Mouse (Mus musculus) myocyte (in vitro differentiated cells): ENCODE measurements at regions not wholly inside any gene's neighbourhood (a gene's known extent, or its start where the extent isn't known, plus 50 kb on each side); places are given as distances from the start of the nearest gene placed in this dataset.

Experiments used
- H3K27me3 ChIP-seq: one replicate; pipeline ENCODE4 v1.6.1; 2011; ENCODE audit not compliant: control insufficient read depth, insufficient read depth, insufficient read length
- H3K36me3 ChIP-seq: one replicate; pipeline ENCODE4 v1.6.1; 2011; ENCODE audit not compliant: control insufficient read depth, insufficient read depth
- H3K4me2 ChIP-seq: one replicate; pipeline ENCODE4 v1.6.1; 2011; ENCODE audit warnings: low read depth, control low read depth
- H3K4me3 ChIP-seq: one replicate; pipeline ENCODE4 v1.5.1; 2011; ENCODE audit warnings: mild to moderate bottlenecking, control low read depth, moderate library complexity
- H3K79me2 ChIP-seq: one replicate; pipeline ENCODE4 v1.6.1; 2011; ENCODE audit not compliant: control insufficient read depth, insufficient read depth
- H3ac ChIP-seq: one replicate; pipeline ENCODE4 v1.6.1; 2011; ENCODE audit not compliant: control insufficient read depth, insufficient read length
- CEBPB ChIP-seq: IDR thresholded peaks from 2 replicates; pipeline ENCODE4 v1.6.1; 2011; ENCODE audit warnings: mild to moderate bottlenecking, moderate library complexity; ENCODE audit not compliant: poor library complexity, insufficient read depth, severe bottlenecking
- E2F4 ChIP-seq: IDR thresholded peaks from one replicate; pipeline ENCODE4 v1.6.1; 2011; ENCODE audit warnings: mild to moderate bottlenecking, control low read depth, moderate library complexity; ENCODE audit not compliant: insufficient read depth
- MAX ChIP-seq: IDR thresholded peaks from one replicate; pipeline ENCODE4 v1.6.1; 2011; ENCODE audit warnings: low read depth, mild to moderate bottlenecking, control low read depth
- MYOD1 ChIP-seq, 3 experiments: IDR thresholded peaks; one replicate each; pipeline ENCODE4 v1.6.1; 2011; ENCODE audit warnings: control low read depth in 2 of 3, low read depth in 2 of 3, mild to moderate bottlenecking in 2 of 3, moderate library complexity in 1 of 3; ENCODE audit not compliant: insufficient read length in 2 of 3, control insufficient read depth in 1 of 3
- MYOG ChIP-seq, 3 experiments: IDR thresholded peaks; one replicate each; pipeline ENCODE4 v1.6.1; 2011; ENCODE audit warnings: control low read depth in 2 of 3, low read depth in 2 of 3, mild to moderate bottlenecking in 2 of 3; ENCODE audit not compliant: insufficient read length in 2 of 3, control insufficient read depth in 1 of 3, insufficient read depth in 1 of 3
- POLR2A ChIP-seq: IDR thresholded peaks from one replicate; pipeline ENCODE4 v1.6.1; 2011; ENCODE audit warnings: low read depth, mild to moderate bottlenecking, control low read depth, moderate library complexity; ENCODE audit not compliant: insufficient read length
- POLR2AphosphoS2 ChIP-seq: IDR thresholded peaks from one replicate; pipeline ENCODE4 v1.6.1; 2011; ENCODE audit warnings: low read depth, control low read depth; ENCODE audit not compliant: insufficient read length
- REST ChIP-seq: IDR thresholded peaks from one replicate; pipeline ENCODE4 v1.6.1; 2011; ENCODE audit warnings: mild to moderate bottlenecking, control low read depth, moderate library complexity; ENCODE audit not compliant: insufficient read depth, insufficient read length
- SRF ChIP-seq: IDR thresholded peaks from one replicate; pipeline ENCODE4 v1.6.1; 2011; ENCODE audit warnings: low read depth; ENCODE audit not compliant: control insufficient read depth, insufficient read length
- TCF12 ChIP-seq: IDR thresholded peaks from one replicate; pipeline ENCODE4 v1.6.1; 2011; ENCODE audit warnings: mild to moderate bottlenecking, control low read depth; ENCODE audit not compliant: poor library complexity, insufficient read depth, severe bottlenecking
- TCF3 ChIP-seq: IDR thresholded peaks from one replicate; pipeline ENCODE4 v1.6.1; 2011; ENCODE audit warnings: low read depth, control low read depth; ENCODE audit not compliant: insufficient read length
- USF1 ChIP-seq: IDR thresholded peaks from one replicate; pipeline ENCODE4 v1.6.1; 2011; ENCODE audit warnings: low read depth, mild to moderate bottlenecking, control low read depth, moderate library complexity

GRCm38 (mm10) chr6:81323690-81324089 is 599.8 kb upstream of the Gcfc2 start:
- no peak for TF ChIP-seq TCF12
- TF ChIP-seq POLR2A, result no peak
- no peak for TF ChIP-seq MYOG (IDR thresholded peaks at IDR 0.05; ENCODE audit: control insufficient read depth in 1 of 3, insufficient read depth in 1 of 3, insufficient read length in 2 of 3, low read depth in 2 of 3)
- no peak for TF ChIP-seq MAX
- no peak for TF ChIP-seq MYOD1 (IDR thresholded peaks at IDR 0.05; ENCODE audit: control insufficient read depth in 1 of 3, insufficient read length in 2 of 3, low read depth in 2 of 3)
- TF ChIP-seq REST, result no peak
- no peak for TF ChIP-seq E2F4
- no peak for TF ChIP-seq CEBPB
- TF ChIP-seq TCF3, result no peak
- no peak for TF ChIP-seq SRF
- TF ChIP-seq POLR2AphosphoS2, result no peak
- no peak for TF ChIP-seq USF1
- no peak overlapping the region for H3K4me2 ChIP-seq
- no peaks in the 10 kb centered on the region for H3K36me3 ChIP-seq
- no peak overlapping the region for H3K4me3 ChIP-seq
- no peaks in the 10 kb centered on the region for H3K27me3 ChIP-seq
- no peak overlapping the region for H3ac ChIP-seq
- no peaks in the 10 kb centered on the region for H3K79me2 ChIP-seq

GRCm38 (mm10) chr6:81363969-81364529 is 559.4 kb upstream of the Gcfc2 start:
- Histone ChIP-seq H3K4me3 (no peak overlapping the region), H3K79me2 (no peaks in the 10 kb centered on the region), H3ac (no peak overlapping the region), H3K27me3 (no peaks in the 10 kb centered on the region), H3K4me2 (no peak overlapping the region), H3K36me3 (no peaks in the 10 kb centered on the region)
- TF ChIP-seq TCF12 (no peak), TCF3 (no peak), POLR2A (no peak), E2F4 (no peak), SRF (no peak), USF1 (no peak), MYOG (IDR thresholded peaks at IDR 0.05; ENCODE audit: control insufficient read depth in 1 of 3, insufficient read depth in 1 of 3, insufficient read length in 2 of 3, low read depth in 2 of 3) (no peak), REST (no peak), MAX (no peak), POLR2AphosphoS2 (no peak), MYOD1 (IDR thresholded peaks at IDR 0.05; ENCODE audit: control insufficient read depth in 1 of 3, insufficient read length in 2 of 3, low read depth in 2 of 3) (no peak), CEBPB (no peak)

GRCm38 (mm10) chr6:81388484-81388883 is 535.0 kb upstream of the Gcfc2 start:
- H3ac ChIP-seq, result no peak overlapping the region
- H3K36me3 ChIP-seq, result no peaks in the 10 kb centered on the region
- no peak overlapping the region for H3K4me2 ChIP-seq
- no peaks in the 10 kb centered on the region for H3K79me2 ChIP-seq
- H3K27me3 ChIP-seq, result no peaks in the 10 kb centered on the region
- no peak overlapping the region for H3K4me3 ChIP-seq
- TF ChIP-seq MAX (no peak), SRF (no peak), POLR2A (no peak), CEBPB (no peak), TCF3 (no peak), E2F4 (no peak), MYOG (IDR thresholded peaks at IDR 0.05; ENCODE audit: control insufficient read depth in 1 of 3, insufficient read depth in 1 of 3, insufficient read length in 2 of 3, low read depth in 2 of 3) (no peak), MYOD1 (IDR thresholded peaks at IDR 0.05; ENCODE audit: control insufficient read depth in 1 of 3, insufficient read length in 2 of 3, low read depth in 2 of 3) (no peak), USF1 (no peak), TCF12 (no peak), POLR2AphosphoS2 (no peak), REST (no peak)

- no peak for TF ChIP-seq REST
- TF ChIP-seq CEBPB, result no peak
- no peak for TF ChIP-seq USF1
- no peak for TF ChIP-seq E2F4
- no peak for TF ChIP-seq MYOG (IDR thresholded peaks at IDR 0.05; ENCODE audit: control insufficient read depth in 1 of 3, insufficient read depth in 1 of 3, insufficient read length in 2 of 3, low read depth in 2 of 3)
- TF ChIP-seq POLR2AphosphoS2, result no peak
- no peak for TF ChIP-seq TCF12
- no peak for TF ChIP-seq MYOD1 (IDR thresholded peaks at IDR 0.05; ENCODE audit: control insufficient read depth in 1 of 3, insufficient read length in 2 of 3, low read depth in 2 of 3)
- TF ChIP-seq MAX, result no peak
- no peak for TF ChIP-seq POLR2A
- no peak for TF ChIP-seq TCF3
- no peak for TF ChIP-seq SRF
- H3K79me2 ChIP-seq, result no peaks in the 10 kb centered on the region
- no peak overlapping the region for H3K4me2 ChIP-seq
- no peak overlapping the region for H3ac ChIP-seq
- no peaks in the 10 kb centered on the region for H3K36me3 ChIP-seq
- no peak overlapping the region for H3K4me3 ChIP-seq
- H3K27me3 ChIP-seq, result no peaks in the 10 kb centered on the region
Observed at GRCm38 (mm10) chr6:81403122-81403521, 520.3 kb upstream of the Gcfc2 start.
